Mouse (Mus musculus) G1E (cell line): ENCODE results near the gene Cldn7. TPM values are rescaled to one million over a fixed set of nuclear protein-coding genes. Genes with fewer than 3 reads are reported as not detected.
A peak's percentile ranks its signal among the peaks of the same experiment; 100 is the strongest.

Source experiments
- ATAC-seq: 2 replicates; pipeline ENCODE4 v1.8.0; 2016; ENCODE audit warnings: mild to moderate bottlenecking; ENCODE audit not compliant: insufficient number of reproducible peaks, poor library complexity, low FRiP score, severe bottlenecking; ENCODE audit errors: extremely low read depth
- DNase-seq: peaks from one replicate; pipeline ENCODE4 v3.0.0; 2012; ENCODE audit warnings: low spot score
- H3K27me3 ChIP-seq: 2 replicates; pipeline ENCODE4 v1.6.1; 2012; ENCODE audit warnings: mild to moderate bottlenecking, low read length, inconsistent platforms; ENCODE audit not compliant: insufficient read depth
- H3K36me3 ChIP-seq: replicated peaks from 2 replicates; pipeline ENCODE3; 2012; ENCODE audit warnings: mild to moderate bottlenecking, inconsistent platforms
- H3K4me1 ChIP-seq: 2 replicates; pipeline ENCODE4 v1.6.1; 2012; ENCODE audit warnings: low read depth, low read length, inconsistent platforms, mixed read lengths; ENCODE audit not compliant: insufficient read depth
- H3K4me3 ChIP-seq: 2 replicates; pipeline ENCODE4 v1.5.1; 2012; ENCODE audit warnings: low read depth, mild to moderate bottlenecking, inconsistent platforms, low read length, moderate library complexity, mixed read lengths
- H3K9me3 ChIP-seq: replicated peaks from 2 replicates; pipeline ENCODE4 v1.6.1; 2012; ENCODE audit warnings: inconsistent platforms
- CTCF ChIP-seq: IDR thresholded peaks from 2 replicates; pipeline ENCODE4 v1.5.1; 2012; ENCODE audit warnings: low read depth, low read length, inconsistent platforms, mixed read lengths
- GATA1 ChIP-seq: IDR thresholded peaks from 2 replicates; pipeline ENCODE4 v1.6.1; 2012; ENCODE audit warnings: borderline replicate concordance, low read length, inconsistent platforms, mixed read lengths
- GATA2 ChIP-seq: IDR thresholded peaks from 2 replicates; pipeline ENCODE4 v1.6.1; 2012; ENCODE audit warnings: low read depth, low read length, inconsistent platforms, borderline replicate concordance
- POLR2AphosphoS5 ChIP-seq: IDR thresholded peaks from 2 replicates; pipeline ENCODE4 v1.6.1; 2012; ENCODE audit warnings: low read depth, low read length, inconsistent platforms; ENCODE audit not compliant: insufficient replicate concordance
- TAL1 ChIP-seq: conservative IDR thresholded peaks from 2 replicates; pipeline ENCODE4 v1.6.1; 2012; ENCODE audit warnings: low read depth, low read length, inconsistent platforms, mixed read lengths
- polyA plus RNA-seq: library from polyadenylated mRNA; stranded (reverse); fragments of >175 nt; gene quantifications from 2 replicates; pipeline ENCODE4 v1.2.3, GENCODE M21; 2012
- total RNA-seq, 2 experiments: library from RNA; stranded (forward) in 1 of 2; stranded (reverse) in 1 of 2; fragments of 200-1000 nt in 1 of 2; fragments of >200 nt in 1 of 2; fragmentation: Nextera tagmentation in 1 of 2; gene quantifications; 2 replicates each; pipeline ENCODE4 v1.2.3; 2014 to 2017

Gene Cldn7
- total and polyA plus RNA-seq, 3 experiments = not detected

DNA sequence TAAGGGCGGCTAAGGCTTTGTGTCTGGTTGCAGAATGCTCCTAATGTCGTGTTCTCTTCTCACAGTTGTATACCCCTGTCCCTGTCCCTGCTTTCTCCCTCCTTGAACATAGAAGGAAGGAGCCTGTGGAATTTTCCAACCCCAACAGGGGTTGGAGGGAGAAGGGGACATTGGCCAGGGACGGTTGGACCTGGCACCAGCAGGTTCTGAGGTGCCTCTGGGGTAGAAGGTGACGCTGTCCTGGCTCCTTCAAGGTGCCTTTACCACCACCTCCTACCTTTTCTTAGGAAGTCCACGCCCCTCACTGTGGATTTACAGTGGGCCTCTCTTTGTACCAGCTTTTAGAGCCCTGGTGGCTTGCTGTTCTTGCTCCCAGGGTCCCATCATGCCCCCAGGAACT, 26.7 kb upstream of the Cldn7 start:
- Histone ChIP-seq H3K4me1 (peaks cover 18% of the 10 kb centered on the region), H3K4me3 (no peak overlapping the region), H3K27me3 (peaks cover 78% of the 10 kb centered on the region), H3K9me3 (peaks cover 12% of the 10 kb centered on the region), H3K36me3 (no peaks in the 10 kb centered on the region)
- DNase-seq (no peak), ATAC-seq (no peak)
- TF ChIP-seq TAL1 (no peak), CTCF (no peak), GATA2 (no peak), GATA1 (no peak), POLR2AphosphoS5 (no peak)

- Histone ChIP-seq H3K4me1 (peaks cover 18% of the 10 kb centered on the region), H3K36me3 (no peaks in the 10 kb centered on the region), H3K27me3 (peaks cover 85% of the 10 kb centered on the region), H3K9me3 (peaks cover 12% of the 10 kb centered on the region), H3K4me3 (no peak overlapping the region)
- ATAC-seq = no peak
- TF ChIP-seq TAL1 (no peak), GATA2 (no peak), POLR2AphosphoS5 (no peak), GATA1 (no peak)
- DNase-seq = no peak
Measured at GRCm38 (mm10) chr11:69938401-69938979, 26.1 kb upstream of the Cldn7 start.

GRCm38 (mm10) chr11:69939181-69939580, 25.4 kb upstream of the Cldn7 start:
- Histone ChIP-seq H3K4me1 (peaks cover 13% of the 10 kb centered on the region), H3K27me3 (peaks cover 89% of the 10 kb centered on the region), H3K4me3 (no peak overlapping the region), H3K9me3 (peaks cover 12% of the 10 kb centered on the region), H3K36me3 (no peaks in the 10 kb centered on the region)
- no peak for DNase-seq
- no peak for ATAC-seq
- no peak for TF ChIP-seq POLR2AphosphoS5
- TF ChIP-seq GATA1 = no peak
- TF ChIP-seq TAL1 = no peak
- no peak for TF ChIP-seq GATA2
- TF ChIP-seq CTCF = no peak

DNA sequence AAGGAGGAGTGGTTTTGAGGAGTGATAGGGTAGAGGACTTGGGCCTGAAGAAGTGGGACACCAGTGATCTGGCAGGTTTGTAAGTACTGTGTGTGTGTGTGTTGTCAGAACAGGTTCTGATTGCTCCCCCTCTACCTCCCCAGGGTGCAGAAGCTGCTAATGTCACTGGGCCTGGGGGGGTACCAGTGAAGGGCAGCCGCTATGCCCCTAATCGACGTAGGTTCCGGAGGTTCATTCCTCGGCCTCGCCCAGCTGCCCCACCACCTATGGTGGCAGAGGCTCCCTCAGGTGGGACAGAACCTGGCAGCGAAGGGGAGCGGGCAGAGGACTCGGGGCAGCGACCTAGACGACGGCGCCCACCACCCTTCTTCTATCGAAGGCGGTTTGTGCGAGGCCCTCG, 24.8 kb upstream of the Cldn7 start:
- Histone ChIP-seq H3K4me3 (no peak overlapping the region), H3K27me3 (peaks cover 89% of the 10 kb centered on the region), H3K9me3 (peaks cover 12% of the 10 kb centered on the region), H3K36me3 (no peaks in the 10 kb centered on the region), H3K4me1 (peaks cover 8% of the 10 kb centered on the region)
- no peak for DNase-seq
- no peak for ATAC-seq
- no peak for TF ChIP-seq GATA2
- no peak for TF ChIP-seq TAL1
- TF ChIP-seq CTCF = no peak
- no peak for TF ChIP-seq GATA1
- no peak for TF ChIP-seq POLR2AphosphoS5

DNA sequence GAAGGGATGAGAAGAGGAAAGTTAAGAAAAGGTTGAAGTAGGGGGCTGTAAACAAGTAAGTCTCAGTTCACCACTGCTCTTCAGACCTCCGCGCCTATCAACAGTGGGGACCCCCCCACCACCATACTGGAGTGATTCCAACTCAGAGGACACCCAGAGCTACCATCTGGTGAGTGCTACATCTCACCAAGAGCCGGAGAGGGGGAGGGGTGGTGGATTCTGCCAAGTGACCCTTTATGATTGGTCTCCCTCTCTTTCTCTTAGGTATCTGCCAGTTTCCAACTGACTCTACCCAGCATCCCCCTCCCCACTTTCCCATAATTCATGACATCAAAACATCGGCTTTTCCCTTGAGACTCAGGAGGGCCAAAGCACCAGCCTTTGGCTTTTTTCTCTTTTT, 23.6 kb upstream of the Cldn7 start:
- Histone ChIP-seq H3K27me3 (peaks cover 91% of the 10 kb centered on the region), H3K4me1 (peaks cover 8% of the 10 kb centered on the region), H3K4me3 (no peak overlapping the region), H3K9me3 (peaks cover 2% of the 10 kb centered on the region), H3K36me3 (no peaks in the 10 kb centered on the region)
- no peak for ATAC-seq
- DNase-seq = no peak
- TF ChIP-seq CTCF = no peak
- TF ChIP-seq TAL1 = no peak
- no peak for TF ChIP-seq POLR2AphosphoS5
- TF ChIP-seq GATA2 = no peak
- no peak for TF ChIP-seq GATA1

- Histone ChIP-seq H3K4me1 (peaks cover 41% of the 10 kb centered on the region), H3K36me3 (no peaks in the 10 kb centered on the region), H3K9me3 (no peaks in the 10 kb centered on the region), H3K27me3 (peaks cover 57% of the 10 kb centered on the region), H3K4me3 (no peak overlapping the region)
- TF ChIP-seq POLR2AphosphoS5 (no peak), TAL1 (no peak), CTCF (no peak), GATA2 (no peak), GATA1 (no peak)
- ATAC-seq = no peak
- no peak for DNase-seq
Measured at GRCm38 (mm10) chr11:69945216-69945615, 19.4 kb upstream of the Cldn7 start.

DNA sequence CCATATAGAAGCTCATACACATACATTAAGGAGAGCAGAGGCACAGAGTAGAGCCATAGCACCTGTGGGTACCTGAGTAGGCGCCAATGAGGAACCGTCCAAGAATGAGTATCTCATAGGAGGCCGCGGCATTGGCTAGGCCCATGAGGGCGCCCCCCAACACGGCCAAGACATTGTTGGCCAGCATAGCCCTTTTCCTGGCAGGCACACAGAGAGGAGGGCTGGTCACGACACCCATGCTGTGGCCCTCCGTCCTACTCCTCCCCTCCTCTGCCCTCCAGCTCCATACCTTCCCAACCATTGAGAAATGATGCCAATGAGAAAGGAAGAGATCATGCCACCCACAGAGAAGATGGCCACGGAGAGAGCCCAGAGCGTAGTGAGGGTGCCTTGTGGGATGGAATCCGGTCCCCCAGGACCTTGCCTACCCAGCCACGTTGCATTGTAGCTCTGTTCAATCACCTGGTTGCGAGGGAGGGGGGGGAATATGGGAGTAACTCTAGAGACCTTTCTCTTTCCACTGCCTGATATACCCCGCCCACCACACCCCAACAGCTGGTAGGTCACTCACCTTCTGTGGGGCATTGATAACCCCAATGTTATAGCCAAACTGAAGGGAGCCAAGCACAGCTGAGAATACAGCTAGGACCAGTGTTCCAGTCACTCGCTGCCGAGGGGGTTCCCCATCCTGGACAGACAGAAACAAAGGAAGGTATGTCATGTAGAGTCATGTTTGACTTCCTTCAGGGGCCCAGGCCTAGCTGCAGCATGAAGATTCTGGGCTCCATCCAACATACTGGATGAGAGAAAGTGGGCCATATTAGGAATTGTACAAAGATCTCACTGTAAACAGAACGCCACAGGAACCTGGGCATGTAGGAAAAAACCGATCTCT, 18.3 kb upstream of the Cldn7 start:
- DNase-seq = no peak
- peaks cover 56% of the 10 kb centered on the region for H3K27me3 ChIP-seq

More for the DNA sequence above, 18.3 kb upstream of the Cldn7 start:
- ATAC-seq = no peak
- Histone ChIP-seq H3K36me3 (no peaks in the 10 kb centered on the region), H3K9me3 (no peaks in the 10 kb centered on the region), H3K4me3 (0 out of 2 replicates have a peak overlapping the region, but pooled peaks have one; percentile 20), H3K4me1 (peaks cover 41% of the 10 kb centered on the region)
- TF ChIP-seq POLR2AphosphoS5 = no peak
- TF ChIP-seq CTCF = no peak
- TF ChIP-seq TAL1 = no peak
- no peak for TF ChIP-seq GATA2
- TF ChIP-seq GATA1 = no peak
